ENCODE assay signal across 9 mouse cellular contexts in genomic region chr16:18229622-18230021, GRCm38 (mm10). TPM values are rescaled to one million over a fixed set of nuclear protein-coding genes. Genes with fewer than 3 reads are reported as not detected.
DNase-seq lines count a peak whose midpoint lies in the region; ATAC-seq and TF ChIP-seq lines count a peak whose summit lies in the region.
"Had no signal": no experiment of that assay in that cellular context is flagged by ENCODE, and none has a peak within 500 bp of the region (broad histone marks: within the 10 kb centered on the region; RNA-seq: fewer than 3 reads in every experiment).

No protein-coding gene starts in this region.

- no peak for TF ChIP-seq POLR2A in thymus, adult 2 months (IDR thresholded peaks at IDR 0.05; ENCODE audit: control insufficient read depth, extremely low read depth, insufficient read depth, low read length, poor library complexity)

- peak overlapping the region; percentile 10; the same call in 1 of the 2 replicates for H3K4me2 ChIP-seq in forebrain, postnatal 0 days (ENCODE audit: low read depth)
- H3K4me2 ChIP-seq in forebrain, embryonic 16.5 days (ENCODE audit: low read length) = no peak overlapping the region
- peak overlapping the region; percentile 20; the same call in 1 of the 2 replicates for H3K4me2 ChIP-seq in neural tube, embryonic 15.5 days

- WGBS in forebrain, postnatal 0 days = 53% methylated on average over 11 of the region's 11 CpGs
- 47% methylated on average over 11 of the region's 11 CpGs for whole genome bisulfite sequencing in forebrain, embryonic 16.5 days
- WGBS in thymus, adult 2 months = 37% methylated on average over 11 of the region's 11 CpGs
- 64% methylated on average over 11 of the region's 11 CpGs for WGBS in neural tube, embryonic 15.5 days

- peaks cover 5% of the 10 kb centered on the region for H3K4me1 ChIP-seq in forebrain, postnatal 0 days (ENCODE audit: insufficient read depth)
- peaks cover 28% of the 10 kb centered on the region for H3K4me1 ChIP-seq in forebrain, embryonic 16.5 days (replicated peaks; ENCODE audit: control insufficient read depth, insufficient read depth, low read length)
- peaks cover 54% of the 10 kb centered on the region for H3K4me1 ChIP-seq in thymus, adult 2 months (replicated peaks; ENCODE audit: control insufficient read depth, insufficient read depth, low read length)
- peaks cover 53% of the 10 kb centered on the region for H3K4me1 ChIP-seq in neural tube, embryonic 15.5 days

- no peak overlapping the region for H3K9ac ChIP-seq in forebrain, postnatal 0 days
- H3K9ac ChIP-seq in forebrain, embryonic 16.5 days (replicated peaks; ENCODE audit: low read depth, low read length) = no peak overlapping the region
- H3K9ac ChIP-seq in neural tube, embryonic 15.5 days (replicated peaks) = no peak overlapping the region
- H3K9ac ChIP-seq: liver, embryonic 14.5 days had no signal

- no peaks in the 10 kb centered on the region for H3K27me3 ChIP-seq in forebrain, postnatal 0 days (ENCODE audit: insufficient read depth, low read length)
- H3K27me3 ChIP-seq in forebrain, embryonic 16.5 days (replicated peaks; ENCODE audit: control insufficient read depth, insufficient read depth, low read length) = no peaks in the 10 kb centered on the region
- no peaks in the 10 kb centered on the region for H3K27me3 ChIP-seq in thymus, adult 2 months (ENCODE audit: control insufficient read depth, insufficient read depth, low read length)
- no peaks in the 10 kb centered on the region for H3K27me3 ChIP-seq in neural tube, embryonic 15.5 days (replicated peaks)

- no peak for DNase-seq in forebrain, postnatal 0 days
- DNase-seq in thymus, adult 2 months = no peak
- DNase-seq in thymus, postnatal 0 days (ENCODE audit: low spot score) = no peak
- DNase-seq in heart, postnatal 4 days = peak; percentile 78
- DNase-seq in spleen, postnatal 14 days (ENCODE audit: low spot score in 2 of 2) = no peak
- DNase-seq in natural killer cell, adult 2 months (ENCODE audit: low spot score in 2 of 2) = no peak

- peak; percentile 25; the same call in 1 of the 2 replicates for ATAC-seq in forebrain, postnatal 0 days
- ATAC-seq in forebrain, embryonic 16.5 days = no peak
- no peak for ATAC-seq in neural tube, embryonic 15.5 days (ENCODE audit: low FRiP score)

- H3K4me3 ChIP-seq in forebrain, postnatal 0 days (ENCODE audit: low read depth, low read length) = no peak overlapping the region
- no peak overlapping the region for H3K4me3 ChIP-seq in forebrain, embryonic 16.5 days (replicated peaks; ENCODE audit: low read length)
- H3K4me3 ChIP-seq in thymus, adult 2 months (ENCODE audit: control insufficient read depth, insufficient read depth, low read length) = no peak overlapping the region
- H3K4me3 ChIP-seq in neural tube, embryonic 15.5 days (replicated peaks) = no peak overlapping the region

- peaks cover 44% of the 10 kb centered on the region for H3K36me3 ChIP-seq in forebrain, postnatal 0 days (ENCODE audit: insufficient read depth)
- H3K36me3 ChIP-seq in forebrain, embryonic 16.5 days (ENCODE audit: control insufficient read depth, insufficient read depth) = peaks cover 19% of the 10 kb centered on the region
- H3K36me3 ChIP-seq in thymus, adult 2 months (ENCODE audit: control insufficient read depth, insufficient read depth, low read length) = peaks cover 31% of the 10 kb centered on the region
- peaks cover 34% of the 10 kb centered on the region for H3K36me3 ChIP-seq in neural tube, embryonic 15.5 days

- no peaks in the 10 kb centered on the region for H3K9me3 ChIP-seq in forebrain, postnatal 0 days (ENCODE audit: low read length)
- H3K9me3 ChIP-seq in forebrain, embryonic 16.5 days (ENCODE audit: control insufficient read depth, low read length) = no peaks in the 10 kb centered on the region
- H3K9me3 ChIP-seq in neural tube, embryonic 15.5 days (replicated peaks) = no peaks in the 10 kb centered on the region

- TF ChIP-seq CTCF in forebrain, postnatal 0 days (IDR thresholded peaks at IDR 0.05; ENCODE audit: low read depth) = no peak
- no peak for TF ChIP-seq CTCF in thymus, adult 2 months (IDR thresholded peaks at IDR 0.05; ENCODE audit: borderline replicate concordance, control insufficient read depth, extremely low read depth, insufficient read depth, low read length, poor library complexity)

- H3K27ac ChIP-seq in forebrain, postnatal 0 days (ENCODE audit: low read depth, low read length) = no peak overlapping the region
- H3K27ac ChIP-seq in forebrain, embryonic 16.5 days (ENCODE audit: low read length) = no peak overlapping the region
- H3K27ac ChIP-seq in thymus, adult 2 months (ENCODE audit: control insufficient read depth, insufficient read depth, low read length) = peak overlapping the region; percentile 63
- 0 out of 2 replicates have a peak overlapping the region, but pooled peaks have one; percentile 33 for H3K27ac ChIP-seq in neural tube, embryonic 15.5 days (replicated peaks)
- H3K27ac ChIP-seq: liver, embryonic 14.5 days had no signal

RNA-seq across cellular contexts. Expression of gene Zdhhc8, which starts 5.3 kb away (rescaled TPM):
- total RNA-seq in forebrain, postnatal 0 days (2014; rRNA removed) = 27.5 and 35.5 TPM in 2 replicates
- 16.4 and 17.9 TPM in 2 replicates for polyA plus RNA-seq in forebrain, postnatal 0 days (2015; fragmentation: Nextera tagmentation; extraction: Ambion mirVana)
- 15.1 and 17.4 TPM in 2 replicates for polyA plus RNA-seq in forebrain, embryonic 16.5 days (2015; fragmentation: Nextera tagmentation; extraction: Ambion mirVana)
- 316 and 374 TPM in 2 replicates for polyA plus RNA-seq in thymus, adult 2 months (2012; rRNA removed)
- 25.2 and 27.1 TPM in 2 replicates for polyA plus RNA-seq in thymus, postnatal 0 days (2015; fragmentation: Nextera tagmentation; extraction: Ambion mirVana)
- total RNA-seq in heart, postnatal 4 days (2021) = 10 to 100 TPM; 29.8 to 36.0 TPM
- polyA plus RNA-seq in neural tube, embryonic 15.5 days (2015; fragmentation: Nextera tagmentation; extraction: Ambion mirVana) = 16.9 and 19.2 TPM in 2 replicates

RNA-seq across cellular contexts. Expression of gene Ccdc188, which starts 11.9 kb away (rescaled TPM):
- not detected in 2 replicates for total RNA-seq in forebrain, postnatal 0 days (2014; rRNA removed)
- polyA plus RNA-seq in forebrain, postnatal 0 days (2015; fragmentation: Nextera tagmentation; extraction: Ambion mirVana) = 0.11 TPM in 1 of 2 replicates, not detected in the other
- polyA plus RNA-seq in forebrain, embryonic 16.5 days (2015; fragmentation: Nextera tagmentation; extraction: Ambion mirVana) = 0.19 TPM in 1 of 2 replicates, not detected in the other
- polyA plus RNA-seq in thymus, adult 2 months (2012; rRNA removed) = 0.08 TPM in 2 replicates
- polyA plus RNA-seq in thymus, postnatal 0 days (2015; fragmentation: Nextera tagmentation; extraction: Ambion mirVana) = 0.13 TPM in 1 of 2 replicates, not detected in the other
- total RNA-seq in heart, postnatal 4 days (2021) = not detected
- not detected in 2 replicates for polyA plus RNA-seq in neural tube, embryonic 15.5 days (2015; fragmentation: Nextera tagmentation; extraction: Ambion mirVana)
- polyA plus RNA-seq: liver, embryonic 14.5 days had no signal

RNA-seq across cellular contexts. Expression of gene Trmt2a, which starts 18.9 kb away (rescaled TPM):
- 74.9 and 82.4 TPM in 2 replicates for total RNA-seq in forebrain, postnatal 0 days (2014; rRNA removed)
- polyA plus RNA-seq in forebrain, postnatal 0 days (2015; fragmentation: Nextera tagmentation; extraction: Ambion mirVana) = 66.7 and 67.2 TPM in 2 replicates
- polyA plus RNA-seq in forebrain, embryonic 16.5 days (2015; fragmentation: Nextera tagmentation; extraction: Ambion mirVana) = 118 and 139 TPM in 2 replicates
- 96.3 and 98.4 TPM in 2 replicates for polyA plus RNA-seq in thymus, adult 2 months (2012; rRNA removed)
- polyA plus RNA-seq in thymus, postnatal 0 days (2015; fragmentation: Nextera tagmentation; extraction: Ambion mirVana) = 86.9 and 88.5 TPM in 2 replicates
- 10 to 100 TPM; 30.8 to 32.9 TPM for total RNA-seq in heart, postnatal 4 days (2021)
- polyA plus RNA-seq in neural tube, embryonic 15.5 days (2015; fragmentation: Nextera tagmentation; extraction: Ambion mirVana) = 96.4 and 97.1 TPM in 2 replicates

RNA-seq across cellular contexts. Expression of gene Ranbp1, which starts 18.9 kb away (rescaled TPM):
- 171 and 209 TPM in 2 replicates for total RNA-seq in forebrain, postnatal 0 days (2014; rRNA removed)
- 428 and 477 TPM in 2 replicates for polyA plus RNA-seq in forebrain, postnatal 0 days (2015; fragmentation: Nextera tagmentation; extraction: Ambion mirVana)
- 370 and 388 TPM in 2 replicates for polyA plus RNA-seq in forebrain, embryonic 16.5 days (2015; fragmentation: Nextera tagmentation; extraction: Ambion mirVana)
- polyA plus RNA-seq in thymus, adult 2 months (2012; rRNA removed) = 81.8 and 116 TPM in 2 replicates
- 582 and 637 TPM in 2 replicates for polyA plus RNA-seq in thymus, postnatal 0 days (2015; fragmentation: Nextera tagmentation; extraction: Ambion mirVana)
- 100 to 1,000 TPM; 130 to 137 TPM for total RNA-seq in heart, postnatal 4 days (2021)
- polyA plus RNA-seq in neural tube, embryonic 15.5 days (2015; fragmentation: Nextera tagmentation; extraction: Ambion mirVana) = 364 and 412 TPM in 2 replicates

RNA-seq across cellular contexts. Expression of gene Gm49776, which starts 28.5 kb away (rescaled TPM):
- total RNA-seq in forebrain, postnatal 0 days (2014; rRNA removed) = not detected in 2 replicates
- polyA plus RNA-seq in forebrain, postnatal 0 days (2015; fragmentation: Nextera tagmentation; extraction: Ambion mirVana) = 1.3 and 3.1 TPM in 2 replicates
- polyA plus RNA-seq in forebrain, embryonic 16.5 days (2015; fragmentation: Nextera tagmentation; extraction: Ambion mirVana) = 2.0 TPM in 1 of 2 replicates, not detected in the other
- polyA plus RNA-seq in thymus, adult 2 months (2012; rRNA removed) = not detected in 2 replicates
- 2.4 and 6.3 TPM in 2 replicates for polyA plus RNA-seq in thymus, postnatal 0 days (2015; fragmentation: Nextera tagmentation; extraction: Ambion mirVana)
- not detected for total RNA-seq in heart, postnatal 4 days (2021)
- polyA plus RNA-seq in neural tube, embryonic 15.5 days (2015; fragmentation: Nextera tagmentation; extraction: Ambion mirVana) = 1.4 and 5.4 TPM in 2 replicates

Comparison
In these comparisons a context has a peak if more than half of its experiments do, and no peak if none do; other contexts are left out.
1. RNA of gene Zdhhc8, which starts 5.3 kb away (polyA plus RNA-seq): 316 to 374 TPM in thymus, adult 2 months; 25.2 to 27.1 TPM in thymus, postnatal 0 days, 16.4 to 17.9 TPM in forebrain, postnatal 0 days, 15.1 to 17.4 TPM in forebrain, embryonic 16.5 days and 16.9 to 19.2 TPM in neural tube, embryonic 15.5 days; every median in the first group is over 10 times any median in the second.
2. H3K27ac ChIP-seq: peak in thymus, adult 2 months (single experiment) and neural tube, embryonic 15.5 days (single experiment); none in forebrain, postnatal 0 days (single experiment) and forebrain, embryonic 16.5 days (single experiment).